Mouse (Mus musculus): ENCODE measurements around the gene Fmod. TPM values are rescaled to one million over a fixed set of nuclear protein-coding genes. Genes with fewer than 3 reads are reported as not detected.

Fmod gene
- polyA plus RNA-seq (2015; fragmentation: Nextera tagmentation; extraction: Ambion mirVana) = 23.3 and 32.3 TPM in 2 replicates

- Histone ChIP-seq H3K4me2 (peak within 1 kb of the TSS; percentile 49), H3K9ac (no peak within 1 kb of the TSS), H3K4me1 (replicated peaks) (peaks cover 17% of the 10 kb centered on the region), H3K4me3 (peak within 1 kb of the TSS; percentile 17), H3K27me3 (no peaks in the 10 kb centered on the region), H3K9me3 (replicated peaks) (no peaks in the 10 kb centered on the region), H3K36me3 (no peaks in the 10 kb centered on the region), H3K27ac (peak within 1 kb of the TSS; percentile 56)
- peak; percentile 61 for ATAC-seq (replicated peaks; ENCODE audit: insufficient number of reproducible peaks, insufficient read depth, low FRiP score, low read depth)
- 14% methylated on average over 9 of the region's 9 CpGs for WGBS
These were observed at the start of gene Fmod for GRCm38 (mm10) chr1:134037172-134037571. TSS of gene Fmod (plus strand) at chr1:134037254.

GRCm38 (mm10) chr1:133988845-133989244, 48.2 kb upstream of the Fmod start:
- 20% methylated on average over 3 of the region's 3 CpGs for WGBS
- ATAC-seq (replicated peaks; ENCODE audit: insufficient number of reproducible peaks, insufficient read depth, low FRiP score, low read depth) = no peak
- Histone ChIP-seq H3K4me3 (no peak overlapping the region), H3K9me3 (replicated peaks) (no peaks in the 10 kb centered on the region), H3K4me2 (no peak overlapping the region), H3K4me1 (replicated peaks) (no peaks in the 10 kb centered on the region), H3K36me3 (no peaks in the 10 kb centered on the region), H3K27me3 (no peaks in the 10 kb centered on the region), H3K27ac (no peak overlapping the region), H3K9ac (no peak overlapping the region)

- 68% methylated on average over 8 of the region's 8 CpGs for WGBS
- H3K27ac ChIP-seq = no peak overlapping the region
- no peaks in the 10 kb centered on the region for H3K27me3 ChIP-seq
- H3K36me3 ChIP-seq = no peaks in the 10 kb centered on the region
- H3K9ac ChIP-seq = no peak overlapping the region
- no peaks in the 10 kb centered on the region for H3K9me3 ChIP-seq (replicated peaks)
- H3K4me2 ChIP-seq = no peak overlapping the region
- H3K4me3 ChIP-seq = no peak overlapping the region
- no peak for ATAC-seq (replicated peaks; ENCODE audit: insufficient number of reproducible peaks, insufficient read depth, low FRiP score, low read depth)
- no peaks in the 10 kb centered on the region for H3K4me1 ChIP-seq (replicated peaks)
These were observed 45.8 kb upstream of the Fmod start for GRCm38 (mm10) chr1:133991277-133991676.

GRCm38 (mm10) chr1:134005490-134005889, 31.6 kb upstream of the Fmod start:
- 64% methylated on average over 7 of the region's 7 CpGs for WGBS
- H3K9ac ChIP-seq = no peak overlapping the region
- peaks cover 3% of the 10 kb centered on the region for H3K4me1 ChIP-seq (replicated peaks)
- no peaks in the 10 kb centered on the region for H3K36me3 ChIP-seq
- no peaks in the 10 kb centered on the region for H3K27me3 ChIP-seq
- no peak overlapping the region for H3K27ac ChIP-seq
- H3K4me3 ChIP-seq = no peak overlapping the region
- no peak overlapping the region for H3K4me2 ChIP-seq
- ATAC-seq (replicated peaks; ENCODE audit: insufficient number of reproducible peaks, insufficient read depth, low FRiP score, low read depth) = no peak
- H3K9me3 ChIP-seq (replicated peaks) = no peaks in the 10 kb centered on the region

GRCm38 (mm10) chr1:134006105-134006764, 30.8 kb upstream of the Fmod start:
- ATAC-seq (replicated peaks; ENCODE audit: insufficient number of reproducible peaks, insufficient read depth, low FRiP score, low read depth) = 0 out of 2 replicates have a peak, but pooled peaks have one; percentile 47
- Histone ChIP-seq H3K36me3 (no peaks in the 10 kb centered on the region), H3K27me3 (no peaks in the 10 kb centered on the region), H3K4me2 (no peak overlapping the region), H3K4me3 (no peak overlapping the region), H3K27ac (no peak overlapping the region), H3K9ac (no peak overlapping the region), H3K9me3 (replicated peaks) (no peaks in the 10 kb centered on the region), H3K4me1 (replicated peaks) (peaks cover 8% of the 10 kb centered on the region)
- 77% methylated on average over 11 of the region's 11 CpGs for WGBS

- no peak overlapping the region for H3K9ac ChIP-seq
- 86% methylated on average over 9 of the region's 9 CpGs for WGBS
- H3K27ac ChIP-seq = no peak overlapping the region
- no peak overlapping the region for H3K4me2 ChIP-seq
- no peak overlapping the region for H3K4me3 ChIP-seq
- H3K9me3 ChIP-seq (replicated peaks) = no peaks in the 10 kb centered on the region
- ATAC-seq (replicated peaks; ENCODE audit: insufficient number of reproducible peaks, insufficient read depth, low FRiP score, low read depth) = no peak
- no peaks in the 10 kb centered on the region; the same call in 1 of the 2 replicates for H3K27me3 ChIP-seq
- H3K4me1 ChIP-seq (replicated peaks) = peaks cover 3% of the 10 kb centered on the region
- H3K36me3 ChIP-seq = no peaks in the 10 kb centered on the region
These were observed 12.6 kb upstream of the Fmod start for GRCm38 (mm10) chr1:134024293-134024971.

GRCm38 (mm10) chr1:134025975-134026374, 11.1 kb upstream of the Fmod start:
- no peak for ATAC-seq (replicated peaks; ENCODE audit: insufficient number of reproducible peaks, insufficient read depth, low FRiP score, low read depth)
- Histone ChIP-seq H3K4me1 (replicated peaks) (peaks cover 3% of the 10 kb centered on the region), H3K9ac (no peak overlapping the region), H3K27me3 (no peaks in the 10 kb centered on the region), H3K36me3 (no peaks in the 10 kb centered on the region), H3K4me3 (no peak overlapping the region), H3K27ac (no peak overlapping the region), H3K4me2 (no peak overlapping the region), H3K9me3 (replicated peaks) (no peaks in the 10 kb centered on the region)
- 51% methylated on average over 5 of the region's 5 CpGs for WGBS

- H3K36me3 ChIP-seq = no peaks in the 10 kb centered on the region
- no peaks in the 10 kb centered on the region for H3K27me3 ChIP-seq
- H3K9ac ChIP-seq = no peak overlapping the region
- H3K27ac ChIP-seq = no peak overlapping the region
- 75% methylated on average over 9 of the region's 9 CpGs for WGBS
- peaks cover 3% of the 10 kb centered on the region for H3K4me1 ChIP-seq (replicated peaks)
- H3K4me3 ChIP-seq = no peak overlapping the region
- H3K9me3 ChIP-seq (replicated peaks) = no peaks in the 10 kb centered on the region
- no peak for ATAC-seq (replicated peaks; ENCODE audit: insufficient number of reproducible peaks, insufficient read depth, low FRiP score, low read depth)
- H3K4me2 ChIP-seq = no peak overlapping the region
These were observed 10.3 kb upstream of the Fmod start for GRCm38 (mm10) chr1:134026741-134027140.

GRCm38 (mm10) chr1:134028161-134028846, 8.8 kb upstream of the Fmod start:
- Histone ChIP-seq H3K9ac (no peak overlapping the region), H3K27ac (no peak overlapping the region), H3K4me3 (no peak overlapping the region), H3K4me1 (replicated peaks) (peaks cover under 1% of the 10 kb centered on the region), H3K27me3 (no peaks in the 10 kb centered on the region), H3K9me3 (replicated peaks) (no peaks in the 10 kb centered on the region), H3K4me2 (no peak overlapping the region), H3K36me3 (no peaks in the 10 kb centered on the region)
- WGBS = 69% methylated on average over 14 of the region's 14 CpGs
- ATAC-seq (replicated peaks; ENCODE audit: insufficient number of reproducible peaks, insufficient read depth, low FRiP score, low read depth) = no peak

- H3K27me3 ChIP-seq = no peaks in the 10 kb centered on the region
- H3K27ac ChIP-seq = peak overlapping the region; percentile 56; the same call in 1 of the 2 replicates
- 56% methylated on average over 2 of the region's 2 CpGs for WGBS
- no peak overlapping the region for H3K9ac ChIP-seq
- no peak for ATAC-seq (replicated peaks; ENCODE audit: insufficient number of reproducible peaks, insufficient read depth, low FRiP score, low read depth)
- H3K9me3 ChIP-seq (replicated peaks) = no peaks in the 10 kb centered on the region
- H3K36me3 ChIP-seq = no peaks in the 10 kb centered on the region
- H3K4me2 ChIP-seq = no peak overlapping the region; the same call in 1 of the 2 replicates
- H3K4me3 ChIP-seq = no peak overlapping the region
- peaks cover 17% of the 10 kb centered on the region for H3K4me1 ChIP-seq (replicated peaks)
These were observed 562 bp upstream of the Fmod start for GRCm38 (mm10) chr1:134036492-134036891.

- Histone ChIP-seq H3K9me3 (replicated peaks) (no peaks in the 10 kb centered on the region), H3K4me1 (replicated peaks) (peaks cover 23% of the 10 kb centered on the region), H3K27ac (0 out of 2 replicates have a peak overlapping the region, but pooled peaks have one; percentile 16), H3K9ac (no peak overlapping the region), H3K27me3 (no peaks in the 10 kb centered on the region), H3K4me2 (peak overlapping the region; percentile 6; the same call in 1 of the 2 replicates), H3K36me3 (no peaks in the 10 kb centered on the region), H3K4me3 (no peak overlapping the region)
- WGBS = 73% methylated on average over 4 of the region's 4 CpGs
- no peak for ATAC-seq (replicated peaks; ENCODE audit: insufficient number of reproducible peaks, insufficient read depth, low FRiP score, low read depth)
These were observed 1.3 kb downstream of the Fmod start for GRCm38 (mm10) chr1:134038336-134038735.

All from heart, embryonic 15.5 days (tissue).